Mouse (Mus musculus) lung, postnatal 0 days (tissue): ENCODE results near the gene Fbxo46. TPM values are rescaled to one million over a fixed set of nuclear protein-coding genes. Genes with fewer than 3 reads are reported as not detected.
"Not testable (repeated sequence)": the region's sequence is repeated elsewhere in the genome, so short reads cannot be mapped to it uniquely, and the experiment has no call there.

Experiments used
- ATAC-seq: fragments of 200-750 bp; cut with Nextera tagmentation; 2 replicates; pipeline ENCODE4 v1.8.0; 2017; ENCODE audit warnings: moderate library complexity
- DNase-seq: peaks from one replicate; pipeline ENCODE4 v3.0.0-alpha.2; 2016; ENCODE audit warnings: low spot score
- H3K27ac ChIP-seq: fragments of 300-500 bp; sonication (generic); 2 replicates; pipeline ENCODE4 v1.5.1; 2014; ENCODE audit warnings: antibody characterized with exemption, mild to moderate bottlenecking, low read length, mixed read lengths
- H3K27me3 ChIP-seq: fragments of 300-500 bp; sonication (generic); replicated peaks from 2 replicates; pipeline ENCODE4 v1.6.1; 2014; ENCODE audit warnings: low read length, mixed read lengths; ENCODE audit not compliant: insufficient read depth
- H3K36me3 ChIP-seq: fragments of 300-500 bp; sonication (generic); 2 replicates; pipeline ENCODE4 v1.6.1; 2014; ENCODE audit warnings: low read length, mixed read lengths; ENCODE audit not compliant: insufficient read depth
- H3K4me1 ChIP-seq: fragments of 300-500 bp; sonication (generic); 2 replicates; pipeline ENCODE4 v1.6.1; 2014; ENCODE audit warnings: antibody characterized with exemption, low read depth, low read length, mixed read lengths; ENCODE audit not compliant: insufficient read depth
- H3K4me2 ChIP-seq: fragments of 300-500 bp; sonication (generic); replicated peaks from 2 replicates; pipeline ENCODE4 v1.6.1; 2014; ENCODE audit warnings: low read depth, mild to moderate bottlenecking, low read length, moderate library complexity, mixed read lengths
- H3K4me3 ChIP-seq: fragments of 300-500 bp; sonication (generic); 2 replicates; pipeline ENCODE4 v1.5.1; 2014; ENCODE audit warnings: low read depth, low read length
- H3K9ac ChIP-seq: fragments of 300-500 bp; sonication (generic); replicated peaks from 2 replicates; pipeline ENCODE4 v1.6.1; 2014; ENCODE audit warnings: low read depth, mild to moderate bottlenecking
- H3K9me3 ChIP-seq: fragments of 300-500 bp; sonication (generic); 2 replicates; pipeline ENCODE4 v1.6.1; 2016; ENCODE audit warnings: low read length, mixed read lengths
- CTCF ChIP-seq: IDR thresholded peaks from 2 replicates; pipeline ENCODE4 v1.5.1; 2016; ENCODE audit warnings: antibody characterized with exemption, mild to moderate bottlenecking
- EP300 ChIP-seq: IDR thresholded peaks from 2 replicates; pipeline ENCODE4 v1.6.1; 2016; ENCODE audit warnings: antibody characterized with exemption, mild to moderate bottlenecking, control low read depth
- WGBS: fragments of 180-500 bp; shearing (Covaris S2); extraction: QIAGEN DNeasy Blood & Tissue Kit; methylation state at CpG from one replicate; pipeline ENCODE4 v1.1.7; 2014; 5-methylcytosine and 5-hydroxymethylcytosine counted together
- polyA plus RNA-seq: library from polyadenylated mRNA; unstranded; fragments of >200 nt; fragmentation: Nextera tagmentation; extraction: Ambion mirVana; gene quantifications from 2 replicates; pipeline ENCODE4 v1.2.1, GENCODE M21; 2015

Fbxo46 gene
- polyA plus RNA-seq, 1 experiment from 2014 or later, result 9.9 TPM

GRCm38 (mm10) chr7:19148180-19148874 lies 28.7 kb downstream of the Fbxo46 start:
- Histone ChIP-seq H3K4me2 (peak overlapping the region; percentile 56), H3K4me3 (peak overlapping the region; percentile 46), H3K27me3 (no peaks in the 10 kb centered on the region), H3K27ac (peak overlapping the region; percentile 79), H3K4me1 (peaks cover 8% of the 10 kb centered on the region), H3K9ac (peak overlapping the region; percentile 35), H3K36me3 (0 out of 2 replicates have a peak, but pooled peaks cover 6% of the 10 kb centered on the region), H3K9me3 (no peaks in the 10 kb centered on the region)
- ATAC-seq (no peak), DNase-seq (no peak)
- TF ChIP-seq CTCF (no peak), EP300 (no peak)
- 9% methylated on average over 20 of the region's 20 CpGs for WGBS

- Histone ChIP-seq H3K36me3 (0 out of 2 replicates have a peak, but pooled peaks cover 13% of the 10 kb centered on the region), H3K27ac (peak within 1 kb of the TSS; percentile 79), H3K4me3 (peak within 1 kb of the TSS; percentile 46), H3K9me3 (no peaks in the 10 kb centered on the region), H3K9ac (peak within 1 kb of the TSS; percentile 35), H3K27me3 (no peaks in the 10 kb centered on the region), H3K4me1 (peaks cover 8% of the 10 kb centered on the region), H3K4me2 (peak within 1 kb of the TSS; percentile 62)
- under 1% methylated on average over 43 of the region's 43 CpGs for WGBS
- DNase-seq (peak; percentile 100), ATAC-seq (peak; percentile 98)
- TF ChIP-seq EP300, result 0 out of 2 replicates have a peak, but pooled peaks have one; percentile 8
- no peak; the same call in 1 of the 2 replicates for TF ChIP-seq CTCF
Measured at GRCm38 (mm10) chr7:19148875-19149541, 29.3 kb downstream of the Fbxo46 start, which contains the start of gene Qpctl. Gene Qpctl, minus strand, starts transcription at chr7:19149291.

GRCm38 (mm10) chr7:19149626-19150025 lies 30.0 kb downstream of the Fbxo46 start, which contains the start of gene Snrpd2:
Gene Snrpd2, plus strand, starts transcription at chr7:19149722.
- peak within 1 kb of the TSS; percentile 79 for H3K27ac ChIP-seq
- 0 out of 2 replicates have a peak, but pooled peaks cover 14% of the 10 kb centered on the region for H3K36me3 ChIP-seq
- no peaks in the 10 kb centered on the region for H3K27me3 ChIP-seq
- peaks cover 8% of the 10 kb centered on the region for H3K4me1 ChIP-seq
- no peaks in the 10 kb centered on the region for H3K9me3 ChIP-seq
- H3K9ac ChIP-seq, result peak within 1 kb of the TSS; percentile 35
- WGBS, result 0% methylated on average over 24 of the region's 24 CpGs
- peak within 1 kb of the TSS; percentile 62 for H3K4me2 ChIP-seq
- DNase-seq (peak; percentile 98), ATAC-seq (peak; percentile 93)
- TF ChIP-seq CTCF, result no peak
- TF ChIP-seq EP300, result 0 out of 2 replicates have a peak, but pooled peaks have one; percentile 6
- H3K4me3 ChIP-seq, result peak within 1 kb of the TSS; percentile 46

GRCm38 (mm10) chr7:19151121-19151520 lies 31.5 kb downstream of the Fbxo46 start:
- H3K4me2 ChIP-seq, H3K4me3 ChIP-seq, DNase-seq, H3K9me3 ChIP-seq, H3K27me3 ChIP-seq, H3K27ac ChIP-seq, ATAC-seq, H3K4me1 ChIP-seq, H3K9ac ChIP-seq: not testable (repeated sequence)
- WGBS, result 85% methylated on average over 10 of the region's 10 CpGs
- 0 out of 2 replicates have a peak, but pooled peaks cover 14% of the 10 kb centered on the region for H3K36me3 ChIP-seq

- 70% methylated on average over 8 of the region's 8 CpGs for WGBS
- Histone ChIP-seq H3K27ac (no peak overlapping the region), H3K36me3 (0 out of 2 replicates have a peak, but pooled peaks cover 14% of the 10 kb centered on the region), H3K4me1 (peaks cover 12% of the 10 kb centered on the region), H3K4me2 (no peak overlapping the region), H3K27me3 (peaks cover 6% of the 10 kb centered on the region; the same call in 1 of the 2 replicates), H3K9me3 (no peaks in the 10 kb centered on the region), H3K9ac (no peak overlapping the region), H3K4me3 (no peak overlapping the region)
- no peak for TF ChIP-seq EP300
- TF ChIP-seq CTCF, result no peak
- DNase-seq (no peak), ATAC-seq (no peak)
Measured at GRCm38 (mm10) chr7:19154796-19155195, 35.1 kb downstream of the Fbxo46 start.

- Histone ChIP-seq H3K4me3 (no peak overlapping the region), H3K4me2 (no peak overlapping the region), H3K9ac (no peak overlapping the region), H3K4me1 (peaks cover 7% of the 10 kb centered on the region), H3K27me3 (peaks cover 7% of the 10 kb centered on the region; the same call in 1 of the 2 replicates), H3K36me3 (0 out of 2 replicates have a peak, but pooled peaks cover 14% of the 10 kb centered on the region), H3K9me3 (no peaks in the 10 kb centered on the region), H3K27ac (no peak overlapping the region)
- no peak for ATAC-seq
- TF ChIP-seq CTCF, result peak; percentile 52
- no peak for TF ChIP-seq EP300
- 57% methylated on average over 13 of the region's 13 CpGs for WGBS
- DNase-seq, result no peak
Measured at GRCm38 (mm10) chr7:19155825-19156475, 36.3 kb downstream of the Fbxo46 start.
